In the genomic region with DNA sequence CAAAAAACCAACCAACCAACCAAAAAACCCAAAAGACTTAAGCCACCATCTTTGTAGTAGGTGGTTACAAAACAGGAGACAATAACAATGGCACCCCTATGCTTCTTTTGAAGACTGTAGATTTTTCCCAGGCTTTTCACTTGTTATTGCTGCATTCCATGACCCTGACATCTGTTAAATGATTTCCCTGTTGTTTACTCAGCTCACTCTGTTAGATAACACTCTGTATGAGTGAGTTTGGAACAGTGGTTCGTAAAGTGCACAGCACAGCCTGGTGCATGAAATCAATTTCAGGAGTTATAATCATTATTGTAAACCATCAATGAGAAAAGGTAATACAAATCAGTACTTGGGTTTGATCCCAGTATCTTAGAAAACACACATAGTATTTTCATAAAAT, we compare ENCODE assay signal across 38 mouse cellular contexts. TPM values are rescaled to one million over a fixed set of nuclear protein-coding genes. Genes with fewer than 3 reads are reported as not detected.
"Had no signal": no experiment of that assay in that cellular context is flagged by ENCODE, and none has a peak within 500 bp of the region (broad histone marks: within the 10 kb centered on the region; RNA-seq: fewer than 3 reads in every experiment).

No protein-coding gene starts in this region.

- H3K4me2 ChIP-seq: heart, embryonic 12.5 days; hindbrain, embryonic 12.5 days; hindbrain, embryonic 14.5 days; intestine, embryonic 15.5 days; limb, embryonic 12.5 days had no signal

- H3K9ac ChIP-seq: heart, embryonic 12.5 days; hindbrain, embryonic 12.5 days; hindbrain, embryonic 14.5 days; intestine, embryonic 15.5 days; limb, embryonic 12.5 days had no signal

- H3K36me3 ChIP-seq: intestine, embryonic 15.5 days had no signal

- ATAC-seq: hindbrain, embryonic 16.5 days; inflammation-experienced regulatory T-cells, adult 6 months; intestine, embryonic 15.5 days; intestine, postnatal 0 days had no signal

- H3K4me3 ChIP-seq: gastrocnemius, adult 2 months; heart, embryonic 10.5 days; heart, embryonic 12.5 days; hindbrain, embryonic 10.5 days; hindbrain, embryonic 12.5 days; intestine, embryonic 15.5 days; layer of hippocampus, adult 2 months; left cerebral cortex, adult 2 months; limb, embryonic 10.5 days; limb, embryonic 12.5 days had no signal

- H3K27me3 ChIP-seq: heart, embryonic 12.5 days; hindbrain, embryonic 12.5 days; intestine, embryonic 15.5 days; limb, embryonic 12.5 days had no signal

- H3K4me1 ChIP-seq: heart, embryonic 10.5 days; heart, embryonic 12.5 days; hindbrain, embryonic 10.5 days; hindbrain, embryonic 12.5 days; intestine, embryonic 15.5 days; limb, embryonic 10.5 days; limb, embryonic 12.5 days had no signal

- DNase-seq: gastrocnemius, adult 2 months; gastrocnemius, postnatal 10 days; gastrocnemius, postnatal 25 days; heart, adult 18-20 months; heart, postnatal 10 days; heart, postnatal 4 days; kidney, adult 18-20 months; kidney, adult 8-10 months; kidney, postnatal 10 days; kidney, postnatal 25 days; kidney, postnatal 4 days had no signal

- H3K27ac ChIP-seq: gastrocnemius, adult 2 months; heart, embryonic 10.5 days; hindbrain, embryonic 10.5 days; hindbrain, embryonic 12.5 days; hindbrain, embryonic 14.5 days; intestine, embryonic 15.5 days; layer of hippocampus, adult 2 months; left cerebral cortex, adult 2 months; limb, embryonic 10.5 days; limb, embryonic 12.5 days had no signal

- H3K9me3 ChIP-seq: heart, embryonic 10.5 days; heart, embryonic 12.5 days; hindbrain, embryonic 10.5 days; hindbrain, embryonic 12.5 days; intestine, embryonic 15.5 days; limb, embryonic 10.5 days had no signal

RNA-seq across cellular contexts. Expression of a gene that starts 52.8 kb away (rescaled TPM):
- total RNA-seq: granulocyte monocyte progenitor cell, adult 5-6 weeks had no signal

RNA-seq across cellular contexts. Expression of a gene that starts 58.9 kb away (rescaled TPM):
- total RNA-seq: gastrocnemius, adult 2 months; gastrocnemius, postnatal 10 days; gastrocnemius, postnatal 25 days; gastrocnemius, postnatal 4 days; granulocyte monocyte progenitor cell, adult 5-6 weeks; heart, adult 18-20 months; heart, adult 8-10 months; heart, postnatal 10 days; heart, postnatal 25 days; heart, postnatal 4 days; layer of hippocampus, adult 2 months; layer of hippocampus, postnatal 10 days; layer of hippocampus, postnatal 25 days; left cerebral cortex, adult 2 months; left cerebral cortex, postnatal 14 days; left cerebral cortex, postnatal 36 days had no signal
- polyA plus RNA-seq: frontal cortex, adult 2 months; heart, embryonic 10.5 days; heart, embryonic 12.5 days; heart, embryonic 14.5 days; heart, embryonic 16.5 days; hindbrain, embryonic 10.5 days; hindbrain, embryonic 12.5 days; hindbrain, embryonic 14.5 days; hindbrain, embryonic 16.5 days; inflammation-experienced regulatory T-cells, adult 6 months; intestine, embryonic 15.5 days; intestine, postnatal 0 days; kidney, embryonic 14.5 days; kidney, embryonic 16.5 days; limb, embryonic 10.5 days; limb, embryonic 12.5 days; limb, embryonic 14.5 days had no signal
